Mouse (Mus musculus) kidney, adult 8-10 months (tissue): ENCODE measurements around the gene Rasef.
"Not testable (repeated sequence)": the region's sequence is repeated elsewhere in the genome, so short reads cannot be mapped to it uniquely, and the experiment has no call there.

Experiments
- DNase-seq, 2 experiments: peaks; one replicate each; pipeline ENCODE4 v3.0.0; 2022

Rasef gene

DNA sequence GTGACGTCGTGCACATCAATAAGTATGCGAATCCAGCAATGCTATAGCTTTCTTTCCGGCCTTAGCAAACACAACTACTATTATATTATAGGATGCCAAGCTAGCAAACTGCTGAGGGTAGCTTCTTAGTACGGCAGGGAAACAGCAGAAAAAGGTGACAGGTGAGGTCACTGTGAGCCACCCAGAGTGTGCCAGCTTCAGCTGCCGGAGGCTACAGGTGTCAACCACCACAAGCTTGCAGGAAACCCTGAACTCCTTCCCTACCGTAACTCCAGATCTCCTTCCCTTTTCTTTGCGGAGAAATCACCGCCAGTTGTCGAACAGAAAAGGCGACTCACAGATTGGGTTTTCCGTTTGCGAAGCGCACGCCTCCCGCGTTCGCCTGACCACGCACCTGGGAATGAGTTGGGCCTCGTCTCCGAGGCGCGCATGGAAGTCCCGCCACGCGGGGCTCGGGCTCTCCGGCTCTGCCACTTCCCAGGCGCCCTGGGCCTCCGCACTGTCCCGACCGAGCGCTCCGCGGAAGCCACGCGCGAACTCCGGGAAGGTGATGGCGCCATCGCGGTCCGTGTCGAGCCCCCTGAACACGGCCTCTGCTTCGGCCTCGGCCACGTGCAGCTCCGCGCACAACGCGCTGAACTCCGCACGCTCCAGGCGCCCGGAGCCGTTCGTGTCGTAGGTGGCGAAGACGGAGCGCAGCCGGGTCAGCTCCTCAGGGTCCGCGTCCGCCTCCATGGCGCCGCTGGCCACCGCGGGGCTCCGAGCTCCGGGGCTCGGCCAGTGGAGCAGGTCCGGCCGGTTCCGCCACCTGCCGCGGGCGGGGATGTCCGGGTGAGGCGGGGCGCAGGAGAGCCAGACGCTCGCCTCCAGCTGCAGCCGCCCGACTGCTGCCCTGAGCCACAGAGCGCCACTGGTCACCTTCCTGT, at the start of gene Rasef:
TSS of gene Rasef (minus strand) at position 735 of the 926 bp plus-strand sequence.
- DNase-seq = peak; percentile 8 to 18

DNA sequence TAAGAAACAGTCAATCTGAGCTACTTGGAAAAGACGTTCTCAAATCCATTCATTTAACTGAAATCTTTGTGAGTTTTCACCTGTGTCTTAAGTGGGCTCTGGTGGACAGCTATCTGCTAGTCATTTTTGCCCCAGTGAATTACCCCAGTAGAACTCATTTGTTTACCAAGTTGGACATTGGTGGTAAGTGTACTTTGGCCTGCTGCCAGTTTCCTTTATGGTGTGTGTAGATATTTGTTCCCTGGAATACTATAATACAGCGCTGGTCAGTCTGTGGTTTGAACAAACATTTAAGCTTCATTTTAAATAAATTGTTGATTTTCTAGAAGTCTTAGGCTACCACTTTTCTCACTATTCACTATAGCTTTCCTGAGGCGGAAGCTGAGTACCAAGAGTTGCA, 35.8 kb upstream of the Rasef start:
- DNase-seq = no peak

DNA sequence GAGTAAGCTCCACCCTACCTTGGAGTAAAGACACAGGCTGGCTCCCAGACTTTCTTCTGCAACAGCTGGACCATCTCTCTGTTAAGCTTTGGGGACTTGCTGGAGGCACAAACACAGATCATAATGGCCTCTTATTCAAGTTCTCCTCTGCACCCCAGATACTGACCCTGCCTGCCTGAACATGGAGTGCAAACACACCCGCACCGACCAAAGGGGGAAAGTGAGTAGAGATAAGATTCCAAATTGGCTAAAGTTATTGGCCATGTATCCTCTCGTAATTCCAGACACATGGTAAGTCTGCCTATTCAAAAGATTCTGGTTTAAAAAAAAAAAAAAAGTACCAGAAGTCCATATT, 369 bp upstream of the Rasef start:
- DNase-seq = no peak

DNA sequence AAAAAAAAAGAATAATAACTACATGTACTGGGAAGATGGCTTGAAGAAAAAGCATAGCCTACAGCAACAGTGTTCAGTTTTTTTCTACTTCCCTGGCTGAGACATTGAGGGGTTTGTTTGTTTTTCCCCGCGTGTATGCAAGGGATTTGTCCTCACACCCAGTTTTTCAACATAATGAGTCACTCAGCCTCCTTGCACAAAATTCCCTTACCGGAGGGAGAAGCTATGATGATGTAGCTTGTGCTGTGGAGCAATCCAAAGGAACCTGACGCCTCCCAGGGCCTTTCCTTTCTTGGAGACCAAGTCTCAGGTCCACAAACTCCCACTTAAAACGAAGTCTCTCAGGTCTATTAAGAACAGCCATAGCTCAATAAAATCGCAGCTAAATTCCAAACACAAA, 1.3 kb downstream of the Rasef start:
- DNase-seq = no peak

DNA sequence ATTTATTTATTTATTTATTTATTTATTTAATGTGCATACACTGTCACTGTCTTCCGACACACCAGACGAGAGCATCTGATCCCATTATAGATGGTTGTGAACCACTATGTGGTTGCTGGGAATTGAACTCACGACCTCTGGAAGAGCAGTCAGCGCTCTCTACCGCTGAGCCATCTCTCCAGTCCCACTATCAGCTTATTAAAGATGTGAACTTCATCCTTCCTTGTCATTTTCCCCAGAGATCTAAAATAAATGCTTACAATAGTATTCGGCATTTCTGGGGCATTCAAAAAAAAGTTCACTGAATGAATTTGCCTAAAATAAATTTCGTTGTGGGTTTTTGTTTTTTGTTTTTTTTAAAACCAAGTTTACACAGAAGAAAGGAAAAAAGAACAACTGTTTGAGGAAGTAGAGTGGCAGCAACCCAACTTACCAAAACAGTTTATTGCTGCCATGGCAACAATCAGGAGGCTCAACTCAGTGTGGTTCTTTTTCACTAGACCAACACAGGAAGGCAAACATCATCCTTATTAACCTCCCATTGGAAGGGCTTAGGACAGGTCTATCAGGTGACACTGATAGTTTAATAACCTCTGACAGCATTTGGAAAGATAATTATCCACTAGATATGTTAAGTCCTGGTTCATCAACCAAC, 2.6 kb downstream of the Rasef start:
- no peak for DNase-seq

DNA sequence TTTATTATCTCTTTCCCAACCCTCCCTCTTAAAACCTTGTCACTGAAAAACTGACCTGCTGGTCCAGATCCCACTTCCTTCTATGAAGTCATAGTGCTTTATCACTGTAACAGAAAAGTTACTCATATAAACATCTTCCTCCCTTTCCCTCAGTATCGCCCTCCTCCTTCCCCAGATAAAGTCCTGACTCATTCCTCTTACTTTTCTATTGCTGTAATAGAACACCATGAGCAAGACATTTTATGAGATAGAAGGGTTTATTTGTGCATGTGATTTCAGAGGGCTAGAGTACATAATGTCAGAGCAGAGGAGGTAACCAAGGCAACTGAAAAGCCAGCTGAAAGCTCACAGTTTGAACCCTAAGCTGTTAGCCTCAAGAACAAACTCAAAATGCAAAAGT, 6.6 kb downstream of the Rasef start:
- DNase-seq = no peak

DNA sequence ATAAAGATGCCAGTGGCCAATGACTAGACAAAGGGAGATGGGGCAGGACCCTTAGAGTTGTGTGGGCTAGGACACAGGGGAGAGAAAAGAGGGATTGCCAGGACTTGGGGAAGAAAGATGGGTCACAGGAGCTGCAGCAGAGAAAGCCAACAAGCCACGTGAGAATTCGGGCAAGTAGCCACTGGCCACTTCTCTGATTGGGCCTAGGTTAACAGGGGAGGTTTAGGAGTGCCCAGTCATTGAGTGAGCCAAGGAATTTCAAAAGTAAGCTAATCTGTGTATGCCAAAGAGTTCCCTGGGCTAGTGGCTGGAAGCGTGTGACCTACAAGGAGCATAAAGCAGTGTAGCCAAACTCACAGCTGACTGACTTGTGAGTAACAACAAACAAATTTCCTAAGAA, 9.7 kb downstream of the Rasef start:
- DNase-seq = no peak

DNA sequence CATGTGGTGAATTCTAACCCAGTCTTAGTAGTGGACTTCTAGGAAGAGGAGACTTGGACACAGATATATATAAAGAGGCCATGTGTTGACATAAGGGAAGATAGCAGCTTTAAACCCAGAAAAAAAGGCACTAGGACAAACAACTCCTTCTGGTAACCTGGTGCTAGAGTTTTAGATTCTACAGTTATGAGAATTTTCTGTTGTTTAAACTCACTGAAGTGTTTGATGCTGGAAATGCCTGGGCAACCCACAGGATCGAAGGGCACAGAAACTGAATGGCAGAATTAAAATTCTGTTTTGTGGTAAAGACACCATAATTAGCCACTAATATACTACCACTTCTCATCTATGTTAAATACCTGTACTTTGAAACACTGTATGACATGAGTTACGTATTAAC, 15.5 kb downstream of the Rasef start:
- no peak for DNase-seq

DNA sequence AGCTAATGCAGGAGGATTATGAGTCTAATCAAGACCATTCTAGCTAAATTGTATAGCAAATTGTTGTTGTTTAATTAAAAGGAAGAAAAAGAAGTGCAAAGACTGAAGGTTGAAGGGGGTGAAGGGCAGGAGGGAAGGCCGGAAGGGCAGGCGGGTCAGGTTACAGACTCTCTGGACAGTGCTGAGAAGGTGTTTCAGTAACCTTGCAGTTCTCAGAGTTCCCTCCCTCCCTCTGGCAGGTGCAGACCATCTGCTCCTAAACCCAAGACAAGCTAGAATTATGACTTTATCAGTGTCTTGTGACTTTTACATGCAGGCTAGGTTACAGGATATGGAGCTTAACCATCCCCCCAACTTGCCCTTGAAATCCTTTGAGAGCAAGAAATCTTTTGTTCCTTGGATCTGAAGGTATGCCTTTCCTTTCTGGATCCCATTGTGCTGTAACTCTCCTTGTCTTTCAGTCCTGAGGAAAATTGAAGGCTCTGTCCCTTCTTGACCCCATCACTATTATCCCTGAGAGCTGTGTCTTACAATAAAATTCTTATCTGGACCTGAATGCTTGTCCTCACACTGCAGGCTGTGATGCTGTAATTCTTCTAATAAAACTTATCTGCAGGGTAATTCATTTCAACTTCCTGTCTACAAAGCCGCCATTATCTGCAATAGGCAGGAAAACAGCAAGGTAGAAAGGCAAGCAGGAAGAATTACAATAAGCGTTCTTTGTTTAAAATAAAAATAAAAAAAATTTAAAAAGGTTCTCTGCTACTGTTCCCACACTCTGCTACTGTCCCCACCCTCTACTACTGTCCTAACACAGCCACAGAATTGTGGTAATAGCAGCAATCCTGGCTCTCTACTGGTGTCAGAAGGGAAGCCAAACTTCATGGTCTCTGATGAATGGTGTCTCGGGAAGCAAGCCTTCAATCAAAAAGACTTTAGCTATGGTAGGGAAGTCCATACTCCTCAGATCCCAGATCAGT, 16.7 kb downstream of the Rasef start:
- DNase-seq = no peak

DNA sequence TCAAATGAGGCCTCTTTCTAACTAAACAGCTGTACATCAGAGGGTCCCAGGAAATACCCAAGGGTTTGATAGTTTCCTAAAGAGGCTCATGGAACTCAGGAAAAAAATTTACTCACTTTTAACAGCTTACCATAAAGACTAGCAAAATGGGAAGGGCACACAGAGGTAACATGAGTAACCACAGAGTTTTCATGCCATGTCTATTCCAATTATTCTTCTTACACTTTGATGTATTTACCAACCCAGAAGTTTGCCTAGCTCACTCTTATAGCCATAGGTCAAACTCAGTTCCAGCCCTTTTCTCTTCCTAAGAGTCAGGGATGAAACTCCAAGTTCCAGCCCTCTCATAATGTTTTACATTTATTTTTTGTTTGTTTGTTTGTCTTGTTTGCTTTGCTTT, 18.8 kb downstream of the Rasef start:
- no peak for DNase-seq

DNA sequence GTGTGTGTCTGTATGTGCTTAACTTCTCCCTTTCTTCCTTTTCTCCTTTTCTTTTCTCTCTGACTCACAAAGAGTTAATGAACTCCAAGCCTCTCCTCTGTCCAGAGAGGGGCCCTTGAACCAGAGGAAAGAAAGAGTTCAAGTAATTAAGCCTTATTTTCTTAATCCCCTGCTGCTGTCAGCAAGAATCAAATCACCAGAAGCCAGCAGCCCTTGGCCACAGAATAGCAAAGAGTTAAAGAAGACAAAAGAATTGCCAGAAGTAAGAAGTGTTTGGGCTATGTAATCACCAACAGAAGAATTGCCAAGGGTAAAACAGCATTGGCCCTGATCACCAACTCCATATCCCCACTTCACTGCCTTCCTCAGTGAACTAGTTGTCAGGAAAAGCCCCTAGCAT, 20.2 kb downstream of the Rasef start:
- DNase-seq = no peak

DNA sequence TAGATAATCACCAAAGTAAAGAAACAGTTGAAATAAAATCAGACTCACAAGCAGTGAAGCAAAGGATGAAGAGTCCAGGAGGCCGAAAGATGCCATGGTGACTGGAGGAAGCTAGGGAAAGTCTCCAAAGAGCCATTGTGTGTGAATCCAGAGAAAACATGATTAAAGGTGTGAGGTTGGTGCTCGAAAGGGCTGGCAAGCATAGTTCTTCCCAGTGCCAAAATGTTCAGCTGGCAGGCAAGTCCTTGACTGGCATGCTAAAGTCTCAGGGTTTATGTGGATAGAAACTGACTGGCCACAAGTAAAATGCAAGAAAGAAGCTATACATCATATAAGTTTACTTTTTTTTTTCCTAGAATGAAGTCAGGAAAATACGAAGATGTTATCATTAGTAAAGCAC, 22.6 kb downstream of the Rasef start:
- DNase-seq = no peak

DNA sequence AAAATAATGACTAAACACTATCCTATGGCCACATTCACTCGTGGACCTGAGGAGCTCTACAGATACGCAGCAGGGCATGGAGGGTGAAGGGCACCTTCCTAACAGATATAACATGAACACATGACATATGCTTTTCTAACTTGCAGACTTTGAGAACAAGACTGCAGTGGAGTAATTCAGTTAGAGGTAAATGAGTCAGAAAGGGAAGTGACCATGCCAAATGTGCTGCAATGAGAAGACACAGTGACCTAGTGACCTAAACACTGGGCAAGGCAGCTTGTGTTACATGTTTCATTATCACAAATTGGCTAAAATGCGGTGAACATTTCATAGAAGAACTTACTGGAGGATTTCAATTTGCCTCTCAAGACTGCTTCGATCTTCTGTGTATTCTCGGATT, 42.6 kb downstream of the Rasef start:
- DNase-seq = no peak

DNA sequence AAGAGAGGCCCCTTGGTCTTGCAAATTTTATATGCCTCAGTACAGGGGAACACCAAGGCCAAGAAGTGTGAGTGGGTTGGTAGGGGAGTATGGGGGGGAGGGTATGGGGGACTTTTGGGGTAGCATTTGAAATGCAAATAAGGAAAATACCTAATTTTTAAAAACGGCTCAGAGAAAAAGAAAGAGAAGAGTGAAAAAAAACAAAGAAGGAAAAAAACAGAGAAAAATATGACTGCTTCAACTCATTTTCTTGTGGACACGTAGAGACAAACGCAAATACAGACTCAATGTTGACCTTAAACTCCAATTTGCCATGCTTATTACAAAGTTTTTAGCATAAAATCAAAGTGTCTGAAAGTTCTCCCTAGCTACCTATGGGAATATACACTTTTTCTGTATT, 51.4 kb downstream of the Rasef start:
- no peak for DNase-seq

DNA sequence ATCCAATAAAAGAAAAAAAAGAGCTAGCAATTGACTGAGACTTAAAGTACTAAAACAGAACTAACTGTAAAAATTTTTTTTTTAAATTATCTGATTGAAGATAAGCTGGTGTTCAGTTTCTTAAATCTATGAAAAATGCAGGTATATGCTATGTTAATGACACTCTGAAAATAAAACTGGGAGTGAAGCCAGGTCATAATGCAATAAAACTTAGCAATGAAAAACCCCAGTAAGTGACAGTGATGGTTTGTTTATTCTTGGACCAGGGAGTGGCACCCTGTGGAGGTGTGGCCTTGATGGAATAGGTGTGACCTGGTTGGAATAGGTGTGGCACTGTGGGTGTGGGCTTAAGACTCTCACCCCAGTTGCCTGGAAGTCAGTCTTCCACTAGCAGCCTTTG, 71.0 kb downstream of the Rasef start:
- no peak for DNase-seq

DNA sequence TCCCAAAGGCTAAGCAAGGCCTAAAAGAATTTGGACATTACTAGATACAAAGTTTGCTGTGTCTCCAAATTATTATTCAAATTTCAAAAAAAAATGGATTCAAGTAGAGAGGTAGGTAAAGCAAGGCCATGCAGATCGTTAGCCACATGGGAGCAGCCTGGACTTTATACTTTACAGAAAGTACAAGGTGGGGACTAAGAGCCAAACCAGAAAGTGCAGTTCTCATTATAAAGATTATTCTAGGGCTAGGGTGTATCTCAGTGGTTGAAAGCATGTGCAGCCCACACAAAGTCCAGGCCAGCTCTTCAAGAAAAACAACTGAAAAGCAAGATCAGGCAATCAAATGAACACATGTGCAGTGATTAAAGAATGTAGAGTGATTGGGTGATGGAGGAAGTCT, 72.0 kb downstream of the Rasef start:
- no peak for DNase-seq

DNA sequence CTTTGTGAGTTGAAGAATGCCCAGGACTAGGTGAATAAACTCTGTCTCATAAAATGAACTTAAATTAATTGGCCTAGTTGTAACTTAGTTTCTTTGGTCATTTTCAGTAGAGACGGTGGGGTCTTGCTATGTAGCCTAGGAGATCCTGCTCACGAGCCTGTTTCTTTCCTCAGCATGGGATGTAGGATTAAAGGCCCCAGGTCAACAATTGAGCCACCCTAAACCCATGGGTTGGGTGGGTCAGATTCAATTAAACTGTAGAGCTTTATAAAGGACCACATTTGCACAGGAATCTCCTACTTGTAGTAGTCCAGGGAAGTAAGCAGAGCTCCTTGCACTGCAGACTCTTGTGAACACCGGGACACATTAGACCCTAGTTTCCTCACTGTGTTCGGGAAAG, 107.6 kb downstream of the Rasef start, which contains the start of gene Gm428:
TSS of gene Gm428 (plus strand) at position 301 of the 400 bp plus-strand sequence.
- DNase-seq = not testable (repeated sequence)

DNA sequence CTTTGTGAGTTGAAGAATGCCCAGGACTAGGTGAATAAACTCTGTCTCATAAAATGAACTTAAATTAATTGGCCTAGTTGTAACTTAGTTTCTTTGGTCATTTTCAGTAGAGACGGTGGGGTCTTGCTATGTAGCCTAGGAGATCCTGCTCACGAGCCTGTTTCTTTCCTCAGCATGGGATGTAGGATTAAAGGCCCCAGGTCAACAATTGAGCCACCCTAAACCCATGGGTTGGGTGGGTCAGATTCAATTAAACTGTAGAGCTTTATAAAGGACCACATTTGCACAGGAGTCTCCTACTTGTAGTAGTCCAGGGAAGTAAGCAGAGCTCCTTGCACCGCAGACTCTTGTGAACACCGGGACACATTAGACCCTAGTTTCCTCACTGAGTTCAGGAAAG, 122.7 kb downstream of the Rasef start, which contains the start of gene Gm11239:
TSS of gene Gm11239 (plus strand) at position 301 of the 400 bp plus-strand sequence.
- not testable (repeated sequence) for DNase-seq
